Mouse (Mus musculus): ENCODE data around the gene Flywch1. TPM values are rescaled to one million over a fixed set of nuclear protein-coding genes. Genes with fewer than 3 reads are reported as not detected.

The Flywch1 gene
- polyA plus RNA-seq (2014; fragmentation: Nextera tagmentation; extraction: Ambion mirVana), result 64.9 and 73.4 TPM in 2 replicates

- no peaks in the 10 kb centered on the region for H3K36me3 ChIP-seq (ENCODE audit: insufficient read depth)
- peak within 1 kb of the TSS; percentile 73; the same call in 1 of the 2 replicates for H3K27ac ChIP-seq (ENCODE audit: low read depth)
- peak; percentile 98 for ATAC-seq (ENCODE audit: insufficient read depth)
- no peak for TF ChIP-seq CTCF (IDR thresholded peaks at IDR 0.05; ENCODE audit: low read depth)
- H3K4me1 ChIP-seq (ENCODE audit: insufficient read depth), result no peaks in the 10 kb centered on the region
- peak; percentile 99 for DNase-seq
- no peaks in the 10 kb centered on the region for H3K9me3 ChIP-seq (ENCODE audit: low read depth, low read length)
- 3% methylated on average over 56 of the region's 58 CpGs for WGBS
- H3K27me3 ChIP-seq (ENCODE audit: insufficient read depth, low read length), result no peaks in the 10 kb centered on the region
- peak within 1 kb of the TSS; percentile 83 for H3K4me3 ChIP-seq (ENCODE audit: low read depth, low read length)
- H3K4me2 ChIP-seq, result peak within 1 kb of the TSS; percentile 81
- H3K9ac ChIP-seq, result peak within 1 kb of the TSS; percentile 88
Observed at GRCm38 (mm10) chr17:23771284-23772218, at the start of gene Flywch1. Flywch1 (minus strand) TSS chr17:23771602.

GRCm38 (mm10) chr17:23820731-23821130 lies 49.3 kb upstream of the Flywch1 start:
- DNase-seq (no peak), ATAC-seq (ENCODE audit: insufficient read depth) (0 out of 2 replicates have a peak, but pooled peaks have one; percentile 8)
- no peak overlapping the region for H3K4me3 ChIP-seq (ENCODE audit: low read depth, low read length)
- H3K27me3 ChIP-seq (ENCODE audit: insufficient read depth, low read length), result no peaks in the 10 kb centered on the region
- no peak for TF ChIP-seq CTCF (IDR thresholded peaks at IDR 0.05; ENCODE audit: low read depth)
- 96% methylated on average over 5 of the region's 5 CpGs for WGBS
- H3K9ac ChIP-seq, result no peak overlapping the region
- H3K4me2 ChIP-seq, result no peak overlapping the region
- no peaks in the 10 kb centered on the region for H3K4me1 ChIP-seq (ENCODE audit: insufficient read depth)
- no peak overlapping the region for H3K27ac ChIP-seq (ENCODE audit: low read depth)
- peaks cover 6% of the 10 kb centered on the region; the same call in 1 of the 2 replicates for H3K9me3 ChIP-seq (ENCODE audit: low read depth, low read length)
- H3K36me3 ChIP-seq (ENCODE audit: insufficient read depth), result peaks cover 100% of the 10 kb centered on the region

- H3K9me3 ChIP-seq (ENCODE audit: low read depth, low read length), result peaks cover 6% of the 10 kb centered on the region; the same call in 1 of the 2 replicates
- DNase-seq, result no peak
- WGBS, result 97% methylated on average over 25 of the region's 25 CpGs
Observed at GRCm38 (mm10) chr17:23819235-23819634, 47.8 kb upstream of the Flywch1 start.

GRCm38 (mm10) chr17:23818579-23818978 lies 47.2 kb upstream of the Flywch1 start:
- TF ChIP-seq CTCF (IDR thresholded peaks at IDR 0.05; ENCODE audit: low read depth), result no peak
- Histone ChIP-seq H3K36me3 (ENCODE audit: insufficient read depth) (peaks cover 100% of the 10 kb centered on the region), H3K4me3 (ENCODE audit: low read depth, low read length) (no peak overlapping the region), H3K9me3 (ENCODE audit: low read depth, low read length) (peaks cover 6% of the 10 kb centered on the region; the same call in 1 of the 2 replicates), H3K9ac (no peak overlapping the region), H3K4me2 (no peak overlapping the region), H3K4me1 (ENCODE audit: insufficient read depth) (no peaks in the 10 kb centered on the region), H3K27me3 (ENCODE audit: insufficient read depth, low read length) (no peaks in the 10 kb centered on the region), H3K27ac (ENCODE audit: low read depth) (no peak overlapping the region)
- WGBS, result 95% methylated on average over 8 of the region's 8 CpGs
- no peak for ATAC-seq (ENCODE audit: insufficient read depth)
- DNase-seq, result no peak

More at GRCm38 (mm10) chr17:23819235-23819634, 47.8 kb upstream of the Flywch1 start:
- H3K4me2 ChIP-seq, result no peak overlapping the region
- TF ChIP-seq CTCF (IDR thresholded peaks at IDR 0.05; ENCODE audit: low read depth), result no peak
- H3K4me1 ChIP-seq (ENCODE audit: insufficient read depth), result no peaks in the 10 kb centered on the region
- H3K36me3 ChIP-seq (ENCODE audit: insufficient read depth), result peaks cover 100% of the 10 kb centered on the region
- H3K27me3 ChIP-seq (ENCODE audit: insufficient read depth, low read length), result no peaks in the 10 kb centered on the region
- no peak overlapping the region for H3K9ac ChIP-seq
- no peak overlapping the region for H3K4me3 ChIP-seq (ENCODE audit: low read depth, low read length)
- no peak for ATAC-seq (ENCODE audit: insufficient read depth)
- no peak overlapping the region for H3K27ac ChIP-seq (ENCODE audit: low read depth)

GRCm38 (mm10) chr17:23815641-23816040 lies 44.2 kb upstream of the Flywch1 start:
- H3K36me3 ChIP-seq (ENCODE audit: insufficient read depth), result peaks cover 98% of the 10 kb centered on the region
- H3K4me2 ChIP-seq, result no peak overlapping the region
- H3K9me3 ChIP-seq (ENCODE audit: low read depth, low read length), result peaks cover 6% of the 10 kb centered on the region; the same call in 1 of the 2 replicates
- no peak overlapping the region for H3K4me3 ChIP-seq (ENCODE audit: low read depth, low read length)
- H3K9ac ChIP-seq, result no peak overlapping the region
- ATAC-seq (ENCODE audit: insufficient read depth) (no peak), DNase-seq (no peak)
- TF ChIP-seq CTCF (IDR thresholded peaks at IDR 0.05; ENCODE audit: low read depth), result no peak
- H3K27ac ChIP-seq (ENCODE audit: low read depth), result no peak overlapping the region
- H3K27me3 ChIP-seq (ENCODE audit: insufficient read depth, low read length), result no peaks in the 10 kb centered on the region
- WGBS, result 95% methylated on average over 16 of the region's 16 CpGs
- H3K4me1 ChIP-seq (ENCODE audit: insufficient read depth), result no peaks in the 10 kb centered on the region

GRCm38 (mm10) chr17:23807918-23808317 lies 36.5 kb upstream of the Flywch1 start:
- Histone ChIP-seq H3K36me3 (ENCODE audit: insufficient read depth) (peaks cover 62% of the 10 kb centered on the region), H3K27me3 (ENCODE audit: insufficient read depth, low read length) (no peaks in the 10 kb centered on the region)
- WGBS, result 90% methylated on average over 3 of the region's 3 CpGs

GRCm38 (mm10) chr17:23806867-23807266 lies 35.5 kb upstream of the Flywch1 start:
- H3K4me3 ChIP-seq (ENCODE audit: low read depth, low read length), result no peak overlapping the region
- no peak for DNase-seq
- 72% methylated on average over 25 of the region's 25 CpGs for WGBS
- peak overlapping the region; percentile 83; the same call in 1 of the 2 replicates for H3K4me2 ChIP-seq
- no peak overlapping the region for H3K9ac ChIP-seq
- ATAC-seq (ENCODE audit: insufficient read depth), result no peak
- H3K27ac ChIP-seq (ENCODE audit: low read depth), result no peak overlapping the region
- no peaks in the 10 kb centered on the region for H3K27me3 ChIP-seq (ENCODE audit: insufficient read depth, low read length)
- H3K4me1 ChIP-seq (ENCODE audit: insufficient read depth), result peaks cover 14% of the 10 kb centered on the region; the same call in 1 of the 2 replicates
- peaks cover 52% of the 10 kb centered on the region for H3K36me3 ChIP-seq (ENCODE audit: insufficient read depth)
- H3K9me3 ChIP-seq (ENCODE audit: low read depth, low read length), result no peaks in the 10 kb centered on the region
- TF ChIP-seq CTCF (IDR thresholded peaks at IDR 0.05; ENCODE audit: low read depth), result no peak

More at GRCm38 (mm10) chr17:23807918-23808317, 36.5 kb upstream of the Flywch1 start:
- Histone ChIP-seq H3K9me3 (ENCODE audit: low read depth, low read length) (no peaks in the 10 kb centered on the region), H3K4me3 (ENCODE audit: low read depth, low read length) (no peak overlapping the region), H3K27ac (ENCODE audit: low read depth) (no peak overlapping the region), H3K4me1 (ENCODE audit: insufficient read depth) (peaks cover 14% of the 10 kb centered on the region; the same call in 1 of the 2 replicates), H3K4me2 (no peak overlapping the region), H3K9ac (no peak overlapping the region)
- TF ChIP-seq CTCF (IDR thresholded peaks at IDR 0.05; ENCODE audit: low read depth), result no peak
- ATAC-seq (ENCODE audit: insufficient read depth), result no peak
- DNase-seq, result no peak

Measured in lung, embryonic 14.5 days (tissue).